Mouse (Mus musculus) urinary bladder, adult 2 months (tissue): ENCODE results near the gene Sh3bp5l. TPM values are rescaled to one million over a fixed set of nuclear protein-coding genes. Genes with fewer than 3 reads are reported as not detected.
"Not testable (repeated sequence)": the region's sequence is repeated elsewhere in the genome, so short reads cannot be mapped to it uniquely, and the experiment has no call there.

Experiments
- DNase-seq: peaks from one replicate; pipeline ENCODE4 v3.0.0; 2022; ENCODE audit warnings: low spot score
- polyA plus RNA-seq: library from polyadenylated mRNA; depleted of rRNA; stranded (reverse); fragments of >200 nt; gene quantifications from 2 replicates; pipeline ENCODE4 v1.2.3, GENCODE M21; 2012

The Sh3bp5l gene
- polyA plus RNA-seq, 1 experiment, result 23.9 TPM

GRCm38 (mm10) chr11:58322824-58323569 is 7.5 kb upstream of the Sh3bp5l start:
- DNase-seq, result peak; percentile 93

- DNase-seq, result no peak
Measured at GRCm38 (mm10) chr11:58323570-58324340, 6.8 kb upstream of the Sh3bp5l start.

GRCm38 (mm10) chr11:58324614-58325229 is 5.8 kb upstream of the Sh3bp5l start:
- DNase-seq, result no peak

GRCm38 (mm10) chr11:58326781-58327180 is 3.7 kb upstream of the Sh3bp5l start:
- no peak for DNase-seq

- no peak for DNase-seq
Measured at GRCm38 (mm10) chr11:58329906-58330275, 633 bp upstream of the Sh3bp5l start.

- DNase-seq, result no peak
Measured at GRCm38 (mm10) chr11:58331149-58331495, 598 bp downstream of the Sh3bp5l start.

GRCm38 (mm10) chr11:58331546-58331945 is 1.0 kb downstream of the Sh3bp5l start:
- DNase-seq, result no peak

GRCm38 (mm10) chr11:58334746-58335145 is 4.2 kb downstream of the Sh3bp5l start:
- DNase-seq, result no peak

- DNase-seq, result no peak
Measured at GRCm38 (mm10) chr11:58346745-58347144, 16.2 kb downstream of the Sh3bp5l start.

GRCm38 (mm10) chr11:58350628-58351027 is 20.1 kb downstream of the Sh3bp5l start:
- DNase-seq, result no peak

GRCm38 (mm10) chr11:58351179-58351578 is 20.7 kb downstream of the Sh3bp5l start:
- DNase-seq, result no peak

GRCm38 (mm10) chr11:58352681-58353548 is 22.4 kb downstream of the Sh3bp5l start:
- no peak for DNase-seq

- no peak for DNase-seq
Measured at GRCm38 (mm10) chr11:58353709-58354108, 23.2 kb downstream of the Sh3bp5l start.

- no peak for DNase-seq
Measured at GRCm38 (mm10) chr11:58354476-58354875, 24.0 kb downstream of the Sh3bp5l start.

GRCm38 (mm10) chr11:58354927-58355326 is 24.4 kb downstream of the Sh3bp5l start:
- DNase-seq, result no peak

GRCm38 (mm10) chr11:58357042-58357441 is 26.5 kb downstream of the Sh3bp5l start:
- DNase-seq, result no peak

GRCm38 (mm10) chr11:58357844-58358534 is 27.5 kb downstream of the Sh3bp5l start:
- no peak for DNase-seq

GRCm38 (mm10) chr11:58362562-58362961 is 32.0 kb downstream of the Sh3bp5l start:
- DNase-seq, result not testable (repeated sequence)

- no peak for DNase-seq
Measured at GRCm38 (mm10) chr11:58364454-58364853, 33.9 kb downstream of the Sh3bp5l start.

GRCm38 (mm10) chr11:58366191-58366590 is 35.7 kb downstream of the Sh3bp5l start:
- DNase-seq, result not testable (repeated sequence)

- no peak for DNase-seq
Measured at GRCm38 (mm10) chr11:58377273-58377672, 46.7 kb downstream of the Sh3bp5l start.
